Mouse (Mus musculus): ENCODE data around the gene Gsc.

DNA sequence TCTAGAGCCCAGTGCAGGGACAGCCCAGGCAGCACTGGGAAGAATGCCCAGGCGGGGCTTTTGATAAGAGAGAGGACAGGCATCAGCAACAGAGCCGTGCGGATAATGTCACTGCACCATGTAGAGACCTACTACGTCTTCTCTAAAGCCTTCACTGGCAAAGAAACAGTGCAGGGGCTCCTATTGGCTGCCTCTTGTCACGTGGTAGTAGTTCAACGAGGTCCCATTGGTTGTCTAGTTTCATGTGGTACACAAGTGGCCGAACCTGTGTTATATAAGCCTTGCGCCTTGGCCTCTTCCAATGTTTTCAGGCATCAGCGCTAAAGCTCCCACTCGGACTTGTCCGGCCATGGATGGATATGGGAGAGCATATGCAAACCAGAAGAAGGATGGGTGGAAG lies 29.4 kb downstream of the Gsc start:
- TF ChIP-seq TAL1 (IDR thresholded peaks at IDR 0.05; ENCODE audit: low read length), result no peak
- no peak for TF ChIP-seq GATA1 (IDR thresholded peaks at IDR 0.05; ENCODE audit: low read length)
